Mouse (Mus musculus) limb, embryonic 15.5 days (tissue): ENCODE measurements around the gene Sorbs1. TPM values are rescaled to one million over a fixed set of nuclear protein-coding genes. Genes with fewer than 3 reads are reported as not detected.

ENCODE experiments used
- ATAC-seq: fragments of 200-750 bp; cut with Nextera tagmentation; 2 replicates; pipeline ENCODE4 v1.8.0; 2017; ENCODE audit warnings: low read depth, moderate TSS enrichment; ENCODE audit not compliant: insufficient number of reproducible peaks, low FRiP score, low TSS enrichment
- H3K27ac ChIP-seq: fragments of 300-500 bp; sonication (generic); 2 replicates; pipeline ENCODE4 v1.5.1; 2015; ENCODE audit warnings: moderate library complexity, mild to moderate bottlenecking, inconsistent platforms
- H3K27me3 ChIP-seq: fragments of 300-500 bp; sonication (generic); 2 replicates; pipeline ENCODE4 v1.6.1; 2015; ENCODE audit warnings: inconsistent platforms
- H3K36me3 ChIP-seq: fragments of 300-500 bp; sonication (generic); 2 replicates; pipeline ENCODE4 v1.6.1; 2015; ENCODE audit warnings: inconsistent platforms
- H3K4me1 ChIP-seq: fragments of 300-500 bp; sonication (generic); 2 replicates; pipeline ENCODE4 v1.6.1; 2015; ENCODE audit warnings: inconsistent platforms
- H3K4me2 ChIP-seq: fragments of 300-500 bp; sonication (generic); 2 replicates; pipeline ENCODE4 v1.6.1; 2015; ENCODE audit warnings: mild to moderate bottlenecking, inconsistent platforms
- H3K4me3 ChIP-seq: fragments of 300-500 bp; sonication (generic); 2 replicates; pipeline ENCODE4 v1.5.1; 2015; ENCODE audit warnings: mild to moderate bottlenecking, inconsistent platforms
- H3K9ac ChIP-seq: fragments of 300-500 bp; sonication (generic); 2 replicates; pipeline ENCODE4 v1.6.1; 2015; ENCODE audit warnings: inconsistent platforms
- H3K9me3 ChIP-seq: fragments of 300-500 bp; sonication (generic); 2 replicates; pipeline ENCODE4 v1.6.1; 2016; ENCODE audit warnings: inconsistent platforms
- whole genome bisulfite sequencing: fragments of 180-500 bp; shearing (Covaris S2); methylation state at CpG from one replicate; pipeline ENCODE4 v1.1.7; 2015; 5-methylcytosine and 5-hydroxymethylcytosine counted together
- polyA plus RNA-seq: library from polyadenylated mRNA; unstranded; fragments of >200 nt; fragmentation: Nextera tagmentation; extraction: Ambion mirVana; gene quantifications from 2 replicates; pipeline ENCODE4 v1.2.1, GENCODE M21; 2015

Gene Sorbs1
- polyA plus RNA-seq, 1 experiment from 2014 or later, result 45.6 TPM

DNA sequence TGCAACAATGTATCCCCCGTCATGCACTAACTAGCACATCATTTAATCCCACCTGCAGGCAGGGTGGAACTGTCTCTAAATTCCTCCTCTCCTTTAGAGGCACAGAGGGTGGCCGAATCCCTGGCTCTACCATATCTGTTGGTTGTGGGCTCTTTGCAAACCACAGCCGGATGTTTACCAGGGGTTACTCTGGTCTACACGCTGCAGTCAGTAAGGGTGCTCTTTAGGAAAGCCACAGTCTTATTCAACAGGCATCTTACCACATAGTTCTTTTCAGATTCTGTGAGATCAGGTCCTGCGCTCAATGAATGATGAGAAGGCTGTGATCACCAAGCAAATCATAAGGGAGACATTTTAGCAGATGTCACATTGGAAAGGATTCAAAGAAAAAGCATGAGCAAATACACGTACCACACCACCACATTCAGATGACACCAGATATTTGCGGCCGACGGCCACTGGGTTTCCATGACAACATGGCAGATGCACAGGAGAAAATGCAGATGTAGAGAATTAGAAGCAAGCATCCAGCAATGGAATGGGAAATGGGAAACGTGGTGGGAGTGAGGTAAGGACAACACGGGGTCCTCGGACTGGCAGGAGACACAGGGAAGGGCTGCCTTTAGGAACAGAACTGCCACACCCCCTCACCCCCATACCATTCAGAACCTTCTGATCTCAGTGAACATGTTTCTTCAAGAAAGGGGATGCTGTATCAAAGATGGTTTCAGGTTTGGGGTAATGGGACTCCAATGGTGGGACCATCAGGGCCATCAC is 213.4 kb downstream of the Sorbs1 start:
- Histone ChIP-seq H3K27me3 (no peaks in the 10 kb centered on the region), H3K4me2 (no peak overlapping the region), H3K36me3 (no peaks in the 10 kb centered on the region), H3K4me1 (peaks cover 6% of the 10 kb centered on the region; the same call in 1 of the 2 replicates), H3K27ac (no peak overlapping the region), H3K9me3 (no peaks in the 10 kb centered on the region), H3K9ac (no peak overlapping the region), H3K4me3 (no peak overlapping the region)
- WGBS, result 67% methylated on average over 12 of the region's 12 CpGs
- no peak for ATAC-seq

DNA sequence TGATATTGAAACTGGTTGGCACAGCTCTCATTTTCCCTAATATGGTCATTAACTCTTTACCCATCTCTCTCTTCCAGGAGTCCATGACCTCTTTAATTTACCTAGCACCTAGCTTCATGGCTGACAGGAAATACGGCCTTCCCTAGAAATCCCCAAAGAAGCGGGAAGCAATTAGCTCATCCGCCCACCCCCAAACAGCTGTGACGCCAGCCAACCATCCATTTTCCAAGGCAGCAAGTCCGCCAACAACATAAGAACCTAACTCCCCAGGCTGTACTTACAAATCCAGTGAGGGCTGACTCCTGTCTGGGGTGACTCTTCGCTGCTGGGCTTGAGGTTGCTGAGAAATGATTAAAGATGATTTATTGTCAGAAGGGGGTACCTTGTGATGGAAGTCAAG is 214.4 kb downstream of the Sorbs1 start:
- H3K4me1 ChIP-seq, result peaks cover 6% of the 10 kb centered on the region; the same call in 1 of the 2 replicates
- ATAC-seq, result no peak
- 45% methylated on average over 6 of the region's 6 CpGs for WGBS
- no peaks in the 10 kb centered on the region for H3K36me3 ChIP-seq
- H3K4me2 ChIP-seq, result no peak overlapping the region
- H3K4me3 ChIP-seq, result no peak overlapping the region
- no peaks in the 10 kb centered on the region for H3K9me3 ChIP-seq
- H3K27me3 ChIP-seq, result no peaks in the 10 kb centered on the region
- no peak overlapping the region for H3K9ac ChIP-seq
- no peak overlapping the region for H3K27ac ChIP-seq

DNA sequence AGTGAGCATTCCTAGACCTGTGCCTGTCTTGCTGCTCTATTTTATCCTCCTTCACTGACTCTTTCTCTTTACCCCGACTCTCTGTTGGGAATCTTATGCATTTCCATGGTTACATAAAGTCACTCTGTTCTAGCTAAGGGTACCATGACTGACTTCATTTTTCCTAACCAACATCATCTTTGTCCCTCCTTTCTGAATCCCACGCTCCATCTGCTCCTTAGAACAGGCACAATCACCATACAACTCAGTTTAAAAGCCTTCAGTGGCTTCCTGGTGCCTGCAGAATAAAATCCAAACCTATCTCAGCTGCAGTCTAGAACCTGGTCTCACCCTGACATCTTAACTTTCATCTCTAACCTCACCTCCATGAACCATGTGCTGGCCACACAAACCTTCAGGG is 215.0 kb downstream of the Sorbs1 start:
- Histone ChIP-seq H3K36me3 (no peaks in the 10 kb centered on the region), H3K27me3 (no peaks in the 10 kb centered on the region), H3K9me3 (no peaks in the 10 kb centered on the region), H3K9ac (no peak overlapping the region), H3K27ac (no peak overlapping the region), H3K4me3 (no peak overlapping the region), H3K4me1 (peaks cover 6% of the 10 kb centered on the region; the same call in 1 of the 2 replicates), H3K4me2 (no peak overlapping the region)
- WGBS, result 86% methylated on average over 2 of the region's 2 CpGs
- no peak for ATAC-seq

DNA sequence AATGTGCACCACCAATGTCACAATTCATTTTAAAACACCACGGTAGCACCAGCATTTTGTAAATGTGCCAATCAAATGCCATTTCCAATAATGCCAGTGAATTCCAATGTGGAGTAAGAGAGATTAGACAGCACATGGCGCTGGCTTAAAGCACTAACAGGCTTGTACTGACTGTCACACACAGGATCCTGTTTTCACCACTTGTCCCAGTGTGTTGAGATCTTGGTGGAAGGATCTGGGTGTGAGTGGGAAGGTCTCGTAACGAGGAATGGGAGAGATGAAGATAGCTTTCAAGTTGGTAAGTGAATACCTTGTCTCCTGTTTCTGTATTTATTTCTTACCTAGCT is 215.8 kb downstream of the Sorbs1 start:
- no peak overlapping the region for H3K9ac ChIP-seq
- H3K9me3 ChIP-seq, result no peaks in the 10 kb centered on the region
- ATAC-seq, result no peak
- no peaks in the 10 kb centered on the region for H3K27me3 ChIP-seq
- no peak overlapping the region for H3K4me3 ChIP-seq
- H3K27ac ChIP-seq, result no peak overlapping the region
- no peaks in the 10 kb centered on the region for H3K4me1 ChIP-seq
- 88% methylated on average over 4 of the region's 4 CpGs for WGBS
- no peaks in the 10 kb centered on the region for H3K36me3 ChIP-seq
- no peak overlapping the region for H3K4me2 ChIP-seq

DNA sequence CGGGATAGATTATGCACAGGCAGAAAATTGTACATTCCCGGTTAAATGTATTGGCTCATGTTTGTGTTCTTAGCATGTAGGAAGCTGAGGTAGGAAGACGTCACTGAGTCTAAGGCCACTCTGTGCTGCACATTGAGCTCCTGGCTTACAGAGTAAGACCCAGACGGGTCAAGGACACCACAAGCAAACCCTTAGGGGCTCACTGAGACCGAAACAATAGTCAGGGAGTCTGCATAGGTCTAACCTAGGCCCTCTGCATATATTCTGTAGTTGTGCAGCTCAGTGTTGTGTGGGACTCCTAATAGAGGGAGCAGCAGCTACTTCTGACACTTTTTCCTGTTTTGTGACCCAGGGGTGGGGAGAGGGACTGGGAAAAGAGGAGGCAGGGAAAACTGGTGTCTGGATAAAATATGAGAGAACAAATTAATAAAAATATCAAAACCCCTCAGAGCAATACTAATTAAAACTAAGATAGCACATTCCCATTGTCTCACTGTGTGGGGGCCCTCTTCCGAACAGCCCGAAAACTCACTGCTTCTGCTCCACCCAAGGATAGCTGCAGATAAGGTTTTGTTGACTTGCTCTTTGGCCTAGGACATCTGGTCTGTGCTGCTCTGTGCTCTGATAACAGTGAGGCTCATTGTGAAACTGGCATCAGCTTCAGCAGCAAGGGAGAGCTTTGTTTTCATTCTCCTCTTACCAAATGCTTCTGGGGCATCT is 216.3 kb downstream of the Sorbs1 start:
- Histone ChIP-seq H3K4me1 (no peaks in the 10 kb centered on the region), H3K27me3 (no peaks in the 10 kb centered on the region), H3K9me3 (no peaks in the 10 kb centered on the region), H3K4me3 (no peak overlapping the region), H3K36me3 (no peaks in the 10 kb centered on the region), H3K4me2 (no peak overlapping the region), H3K27ac (no peak overlapping the region), H3K9ac (no peak overlapping the region)
- WGBS, result 81% methylated on average over 7 of the region's 7 CpGs
- no peak for ATAC-seq

DNA sequence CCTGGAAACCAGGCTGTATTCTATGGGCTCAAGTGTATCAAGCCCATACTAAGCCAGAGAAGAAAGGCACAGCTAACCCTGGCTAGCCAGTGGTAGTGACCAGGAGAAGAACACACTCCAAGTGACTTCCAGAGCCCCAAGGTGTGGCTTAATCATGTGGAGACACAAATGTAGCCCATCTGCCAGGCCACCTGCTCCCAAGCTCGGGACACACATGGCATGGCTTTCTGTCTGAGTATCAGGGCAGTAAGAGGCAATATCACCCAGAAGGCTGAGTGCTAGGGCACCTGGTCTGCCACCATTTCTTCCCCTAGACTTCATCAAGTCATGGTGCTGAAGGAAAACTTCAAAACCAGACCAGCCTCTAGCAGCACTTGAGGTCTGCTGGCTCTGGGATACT is 219.3 kb downstream of the Sorbs1 start:
- Histone ChIP-seq H3K27me3 (no peaks in the 10 kb centered on the region), H3K4me3 (no peak overlapping the region), H3K4me1 (no peaks in the 10 kb centered on the region), H3K4me2 (no peak overlapping the region), H3K27ac (no peak overlapping the region), H3K9ac (no peak overlapping the region), H3K9me3 (no peaks in the 10 kb centered on the region), H3K36me3 (no peaks in the 10 kb centered on the region)
- 62% methylated on average over 1 of the region's 1 CpGs for WGBS
- ATAC-seq, result no peak

DNA sequence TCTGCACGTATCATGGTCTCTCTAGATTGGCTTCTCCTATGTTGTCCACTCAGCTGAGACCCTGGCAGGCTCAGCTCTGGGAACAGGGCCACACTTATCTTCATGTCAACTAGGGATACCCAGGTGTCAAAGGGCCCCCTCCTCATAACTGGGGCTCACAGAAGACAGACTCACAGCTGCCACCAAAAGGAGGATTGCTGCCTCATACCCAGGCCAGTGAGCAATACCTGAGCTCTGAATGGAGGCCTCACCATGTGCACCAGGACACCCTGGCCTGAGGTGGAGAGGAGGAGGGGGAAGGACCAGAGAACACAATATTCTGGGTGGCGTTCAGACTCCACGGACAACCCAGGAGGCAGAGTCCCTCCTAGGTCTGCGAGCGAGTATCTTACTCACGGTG is 219.8 kb downstream of the Sorbs1 start:
- ATAC-seq, result no peak
- Histone ChIP-seq H3K27me3 (no peaks in the 10 kb centered on the region), H3K4me1 (no peaks in the 10 kb centered on the region), H3K4me2 (no peak overlapping the region), H3K9me3 (no peaks in the 10 kb centered on the region), H3K36me3 (no peaks in the 10 kb centered on the region), H3K9ac (no peak overlapping the region), H3K27ac (no peak overlapping the region), H3K4me3 (no peak overlapping the region)
- WGBS, result 95% methylated on average over 6 of the region's 6 CpGs

DNA sequence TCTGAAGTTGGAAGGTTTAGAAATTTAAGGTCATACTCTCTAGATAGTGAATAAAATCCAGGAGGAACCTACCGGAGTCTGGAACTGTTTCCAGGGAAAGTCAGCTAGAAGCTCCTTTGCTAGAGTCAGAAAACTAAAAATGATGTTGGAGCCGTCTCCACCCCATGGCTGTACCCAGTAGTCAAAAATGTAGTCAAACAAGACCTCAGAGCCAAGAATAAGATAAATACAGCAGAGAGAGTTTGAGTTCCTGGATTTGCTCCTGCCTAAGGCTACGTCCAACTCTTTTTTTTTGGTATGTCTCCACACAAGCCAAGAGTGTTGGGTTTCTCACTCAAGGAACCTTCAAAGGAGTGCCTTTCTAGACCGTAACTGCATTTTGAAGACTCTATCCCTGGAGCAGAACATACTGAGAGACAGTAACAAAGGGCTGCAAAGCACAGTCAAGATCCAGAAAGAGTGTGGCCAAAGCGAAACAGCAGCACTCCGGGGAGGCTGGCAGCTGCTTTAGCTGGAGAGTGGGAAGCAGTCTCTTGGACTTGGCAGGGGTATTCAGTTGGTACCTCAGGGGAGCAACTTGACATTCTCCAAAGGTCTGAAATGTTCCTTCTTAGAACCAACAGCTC is 223.4 kb downstream of the Sorbs1 start:
- H3K27ac ChIP-seq, result no peak overlapping the region; the same call in 1 of the 2 replicates
- no peak for ATAC-seq
- H3K27me3 ChIP-seq, result no peaks in the 10 kb centered on the region
- no peaks in the 10 kb centered on the region for H3K4me1 ChIP-seq
- no peak overlapping the region for H3K9ac ChIP-seq
- no peak overlapping the region for H3K4me2 ChIP-seq
- WGBS, result 55% methylated on average over 6 of the region's 6 CpGs
- H3K36me3 ChIP-seq, result no peaks in the 10 kb centered on the region
- no peak overlapping the region for H3K4me3 ChIP-seq
- H3K9me3 ChIP-seq, result no peaks in the 10 kb centered on the region

DNA sequence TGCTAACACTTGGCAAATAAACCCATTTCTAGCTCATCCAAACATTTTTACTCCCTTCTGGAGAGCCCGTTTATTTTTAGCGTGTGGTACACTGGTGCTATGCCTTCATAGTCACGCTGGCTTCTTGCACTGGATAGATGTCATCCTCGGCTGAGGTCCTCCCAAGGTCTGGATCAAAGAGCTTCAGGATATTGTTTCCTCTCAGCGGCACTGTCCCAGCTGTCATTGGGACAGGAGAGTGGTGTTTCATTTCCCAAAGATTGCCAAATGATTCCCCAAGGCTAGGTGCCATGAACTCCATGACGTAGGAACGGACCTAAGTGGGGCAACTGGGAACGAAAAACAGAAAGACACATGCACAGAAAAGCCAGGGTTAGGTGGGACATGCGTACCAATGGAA is 225.2 kb downstream of the Sorbs1 start:
- WGBS, result 89% methylated on average over 9 of the region's 9 CpGs
- H3K9ac ChIP-seq, result no peak overlapping the region
- ATAC-seq, result no peak; the same call in 1 of the 2 replicates

DNA sequence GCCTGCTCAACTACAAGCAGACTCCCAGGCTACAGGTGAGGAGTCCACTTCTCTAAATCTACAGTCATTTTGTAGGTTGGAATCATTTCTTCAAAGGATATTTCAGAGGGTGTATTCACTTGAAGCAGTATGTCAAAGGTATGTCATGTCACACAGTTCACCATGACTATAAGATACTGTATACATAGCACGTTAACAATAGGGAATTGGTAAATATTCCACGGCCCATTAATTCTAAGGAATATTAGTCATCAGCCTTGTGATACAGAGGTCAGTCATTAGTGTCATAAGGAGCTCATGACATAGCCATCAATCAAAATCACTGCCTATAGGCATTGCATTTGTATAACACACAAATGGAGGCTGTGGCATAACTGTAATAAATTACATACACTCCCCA is 228.9 kb downstream of the Sorbs1 start:
- 89% methylated on average over 2 of the region's 2 CpGs for WGBS
- H3K9ac ChIP-seq, result no peak overlapping the region
- H3K9me3 ChIP-seq, result no peaks in the 10 kb centered on the region
- no peaks in the 10 kb centered on the region for H3K27me3 ChIP-seq
- no peak overlapping the region for H3K4me3 ChIP-seq
- ATAC-seq, result no peak
- H3K4me1 ChIP-seq, result no peaks in the 10 kb centered on the region
- H3K27ac ChIP-seq, result no peak overlapping the region
- no peak overlapping the region for H3K4me2 ChIP-seq
- H3K36me3 ChIP-seq, result no peaks in the 10 kb centered on the region

More for the DNA sequence above, 225.2 kb downstream of the Sorbs1 start:
- H3K27ac ChIP-seq, result no peak overlapping the region
- H3K27me3 ChIP-seq, result no peaks in the 10 kb centered on the region
- H3K36me3 ChIP-seq, result no peaks in the 10 kb centered on the region
- H3K4me3 ChIP-seq, result no peak overlapping the region
- no peaks in the 10 kb centered on the region for H3K9me3 ChIP-seq
- no peaks in the 10 kb centered on the region for H3K4me1 ChIP-seq
- H3K4me2 ChIP-seq, result no peak overlapping the region

DNA sequence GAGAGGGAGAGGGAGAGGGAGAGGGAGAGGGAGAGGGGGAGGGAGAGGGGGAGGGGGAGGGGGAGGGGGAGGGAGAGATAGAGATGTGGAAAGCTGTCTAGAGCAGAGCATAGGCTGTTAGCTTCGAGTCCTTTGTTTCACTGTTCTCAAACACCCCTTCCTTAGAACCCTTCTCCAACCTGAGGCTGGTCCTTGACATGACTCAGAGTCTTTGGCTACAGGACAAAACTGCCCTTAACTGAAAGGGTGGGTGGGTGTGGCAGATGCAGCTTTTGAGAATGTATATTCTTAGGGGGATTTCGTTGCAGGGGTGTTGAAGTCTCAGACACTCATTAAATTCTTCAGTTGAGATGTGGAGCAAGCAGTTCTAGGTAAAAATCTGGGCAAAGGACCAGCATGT is 230.2 kb downstream of the Sorbs1 start:
- no peak for ATAC-seq

DNA sequence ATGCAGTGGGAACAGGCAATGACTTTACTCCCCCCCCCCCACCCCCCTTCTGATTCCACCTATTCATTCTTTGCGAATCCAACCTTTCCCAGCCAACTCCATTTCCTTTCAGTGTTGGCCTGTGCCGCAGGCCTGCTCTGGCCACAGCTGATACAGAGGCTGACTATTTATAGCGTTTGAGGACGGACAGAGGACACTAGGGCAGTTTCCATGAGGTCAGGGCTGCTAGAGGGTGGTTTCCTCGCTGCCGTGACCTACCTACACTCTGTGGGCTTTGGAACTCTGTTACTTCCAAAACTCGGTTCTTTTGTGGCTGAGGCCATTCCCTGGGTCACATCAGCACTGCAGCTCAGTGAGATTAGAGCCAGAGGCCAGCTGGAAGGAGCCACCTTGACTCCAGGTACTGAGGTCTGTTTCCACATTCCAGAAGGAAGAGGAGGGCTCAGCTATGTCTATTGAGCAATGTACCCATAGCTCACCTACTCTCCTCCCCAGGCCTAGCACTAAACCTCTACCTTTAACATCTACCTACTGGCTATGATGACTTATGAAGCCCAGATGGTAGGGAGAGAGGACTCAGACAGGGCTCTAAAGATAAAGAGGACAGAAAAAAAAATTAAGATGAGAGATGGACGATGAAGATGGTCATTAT is 235.1 kb downstream of the Sorbs1 start:
- WGBS, result 81% methylated on average over 8 of the region's 8 CpGs
- no peak overlapping the region for H3K9ac ChIP-seq
- ATAC-seq, result no peak
- no peaks in the 10 kb centered on the region for H3K4me1 ChIP-seq
- H3K27me3 ChIP-seq, result no peaks in the 10 kb centered on the region
- H3K4me2 ChIP-seq, result no peak overlapping the region
- no peaks in the 10 kb centered on the region for H3K9me3 ChIP-seq
- no peak overlapping the region for H3K4me3 ChIP-seq
- no peaks in the 10 kb centered on the region for H3K36me3 ChIP-seq
- H3K27ac ChIP-seq, result no peak overlapping the region

More for the DNA sequence above, 230.2 kb downstream of the Sorbs1 start:
- Histone ChIP-seq H3K4me3 (no peak overlapping the region), H3K4me1 (no peaks in the 10 kb centered on the region), H3K9me3 (no peaks in the 10 kb centered on the region), H3K27ac (no peak overlapping the region), H3K27me3 (no peaks in the 10 kb centered on the region), H3K36me3 (no peaks in the 10 kb centered on the region), H3K4me2 (no peak overlapping the region), H3K9ac (no peak overlapping the region)
- 77% methylated on average over 2 of the region's 2 CpGs for WGBS
